Mouse (Mus musculus): ENCODE measurements around the gene Bphl.
"Not testable (repeated sequence)": the region's sequence is repeated elsewhere in the genome, so short reads cannot be mapped to it uniquely, and the experiment has no call there.

Bphl gene

GRCm38 (mm10) chr13:34051692-34052091 is 14.3 kb downstream of the Bphl start:
- no peak for DNase-seq (ENCODE audit: low spot score in 2 of 2)

DNA sequence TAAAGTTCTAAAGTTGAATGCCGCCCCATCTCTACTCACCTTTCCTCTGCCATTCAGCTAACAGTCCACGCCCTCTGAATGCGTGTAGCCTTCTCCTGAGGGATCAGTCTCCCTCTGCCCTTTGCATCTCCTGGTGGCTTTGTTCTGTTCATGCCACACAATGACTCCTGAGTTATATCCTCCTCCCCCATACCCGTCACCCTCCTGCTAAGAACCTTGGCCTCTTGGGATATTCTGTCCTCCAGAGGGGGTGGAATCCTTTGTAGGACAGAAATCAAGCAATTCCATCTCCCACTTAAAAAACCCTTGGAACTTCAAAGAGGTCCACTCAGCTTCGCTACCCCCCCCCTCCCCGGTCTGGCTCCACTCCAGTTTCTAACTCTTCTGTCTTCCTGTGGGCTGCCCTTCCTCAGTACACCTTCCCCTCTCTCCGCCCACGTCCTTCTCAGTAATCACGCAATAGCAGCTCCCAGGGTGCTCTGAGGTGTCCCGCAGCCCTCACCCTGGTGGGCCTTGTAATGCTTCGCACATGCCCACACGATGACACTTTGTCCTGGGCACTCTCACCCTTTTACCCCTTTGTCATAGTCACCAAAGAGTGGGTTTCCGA is 16.4 kb downstream of the Bphl start:
- no peak for DNase-seq (ENCODE audit: low spot score in 2 of 2)

DNA sequence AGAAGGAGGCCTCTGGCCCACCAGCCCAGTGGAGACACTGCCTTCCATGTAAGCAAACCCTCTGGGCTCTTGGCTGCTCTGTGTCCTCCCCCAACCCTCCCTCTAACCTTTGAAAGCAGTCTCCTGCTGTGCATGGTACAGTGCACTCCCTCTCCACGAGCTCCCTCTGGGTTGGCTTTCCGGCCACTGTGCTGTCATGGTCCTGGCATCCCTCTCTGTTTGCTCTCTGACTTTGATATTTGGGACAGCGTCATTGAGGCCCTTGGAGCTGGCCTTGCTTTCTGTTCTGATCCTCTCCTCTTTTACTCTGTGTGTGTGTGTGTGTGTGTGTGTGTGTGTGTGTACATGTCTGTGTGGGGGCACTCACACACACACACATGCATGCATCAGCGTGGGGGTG is 17.0 kb downstream of the Bphl start:
- DNase-seq (ENCODE audit: low spot score in 2 of 2): no peak

DNA sequence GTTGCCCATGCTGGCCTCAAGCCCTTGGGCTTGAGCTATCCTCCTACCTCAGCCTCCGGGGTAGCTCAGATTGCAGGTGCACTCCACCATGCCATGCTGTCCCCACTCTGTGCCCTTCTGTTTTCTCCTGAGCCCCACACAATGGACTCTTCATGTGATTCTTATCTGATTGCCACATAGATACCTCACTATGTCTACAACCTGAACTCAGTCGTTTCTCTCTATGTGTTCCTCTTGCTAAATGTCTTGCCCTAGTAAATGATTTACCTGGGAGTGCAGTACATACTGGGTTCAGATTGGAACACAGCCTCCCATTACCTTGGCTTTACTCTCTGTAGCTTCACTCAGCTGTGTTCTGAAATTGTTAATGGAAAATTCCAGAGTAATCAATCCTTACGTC is 17.6 kb downstream of the Bphl start:
- no peak for DNase-seq (ENCODE audit: low spot score in 2 of 2)

DNA sequence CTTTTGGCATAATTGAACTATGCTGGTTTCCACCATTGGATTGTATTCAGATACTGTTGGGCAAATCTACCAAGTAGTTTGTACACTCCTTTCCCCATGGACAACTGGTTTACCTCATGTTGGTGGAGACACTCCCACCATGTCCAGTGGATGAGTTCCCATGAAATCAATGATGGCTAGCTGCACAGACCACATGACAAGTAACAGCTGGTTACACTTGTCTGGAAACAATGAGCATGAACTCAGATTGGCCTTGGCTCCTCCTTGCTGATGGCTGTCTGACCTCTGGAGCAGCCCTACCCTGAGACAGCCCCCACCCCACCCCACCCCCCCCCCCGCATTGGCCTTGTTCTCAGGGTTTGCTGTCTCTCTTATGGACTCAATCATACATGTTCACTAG is 19.9 kb downstream of the Bphl start:
- no peak for DNase-seq (ENCODE audit: low spot score in 2 of 2)

GRCm38 (mm10) chr13:34060061-34060460 is 22.7 kb downstream of the Bphl start:
- no peak for DNase-seq (ENCODE audit: low spot score in 2 of 2)

GRCm38 (mm10) chr13:34062466-34062865 is 25.1 kb downstream of the Bphl start:
- no peak for DNase-seq (ENCODE audit: low spot score in 2 of 2)

- no peak for DNase-seq (ENCODE audit: low spot score in 2 of 2)
These were observed 29.0 kb downstream of the Bphl start for GRCm38 (mm10) chr13:34066351-34066750.

DNA sequence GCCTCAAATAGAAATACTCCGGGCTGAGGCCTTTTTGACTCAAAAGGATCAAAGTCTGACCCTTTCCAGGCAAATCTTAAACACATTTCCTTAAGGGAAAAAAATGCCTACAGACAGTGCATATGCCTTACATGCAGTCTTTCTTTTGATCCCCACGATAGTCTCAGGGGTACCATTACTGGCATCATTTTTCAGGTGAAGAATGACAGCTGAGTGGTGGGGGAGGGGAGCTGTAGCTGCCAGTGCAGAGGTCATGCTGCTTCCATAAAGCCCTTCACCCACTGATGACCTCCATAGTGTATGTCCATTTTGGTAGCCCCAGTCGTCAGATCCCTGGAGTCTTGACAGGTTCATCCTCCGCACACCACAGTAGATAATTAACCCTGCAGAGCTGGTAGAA is 32.9 kb downstream of the Bphl start:
- DNase-seq (ENCODE audit: low spot score in 2 of 2): no peak

- DNase-seq (ENCODE audit: low spot score in 2 of 2): no peak
These were observed 34.4 kb downstream of the Bphl start for GRCm38 (mm10) chr13:34071836-34072235.

- no peak for DNase-seq (ENCODE audit: low spot score in 2 of 2)
These were observed 35.5 kb downstream of the Bphl start for GRCm38 (mm10) chr13:34072847-34073246.

DNA sequence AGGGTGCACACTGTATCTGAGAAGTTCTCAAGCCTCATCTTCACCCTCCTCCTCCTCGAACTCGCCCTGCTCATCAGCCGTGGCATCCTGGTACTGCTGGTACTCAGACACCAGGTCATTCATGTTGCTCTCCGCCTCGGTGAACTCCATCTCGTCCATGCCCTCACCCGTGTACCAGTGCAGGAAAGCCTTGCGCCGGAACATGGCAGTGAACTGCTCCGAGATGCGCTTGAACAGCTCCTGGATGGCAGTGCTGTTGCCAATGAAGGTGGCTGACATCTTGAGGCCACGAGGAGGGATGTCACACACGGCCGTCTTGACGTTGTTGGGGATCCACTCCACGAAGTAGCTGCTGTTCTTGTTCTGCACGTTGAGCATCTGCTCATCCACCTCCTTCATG is 37.0 kb downstream of the Bphl start:
- DNase-seq (ENCODE audit: low spot score in 2 of 2): not testable (repeated sequence)

GRCm38 (mm10) chr13:34075893-34076292 is 38.5 kb downstream of the Bphl start:
- not testable (repeated sequence) for DNase-seq (ENCODE audit: low spot score in 2 of 2)

- peak in 1 of 2 experiments; percentile 47 for DNase-seq (ENCODE audit: low spot score in 2 of 2)
These were observed 39.4 kb downstream of the Bphl start for GRCm38 (mm10) chr13:34076561-34077491.

GRCm38 (mm10) chr13:34077492-34078271 is 40.3 kb downstream of the Bphl start, which contains the start of gene Tubb2a:
Tubb2a (minus strand) TSS chr13:34078007.
- DNase-seq (ENCODE audit: low spot score in 2 of 2): peak; percentile 89 to 94

- no peak for DNase-seq (ENCODE audit: low spot score in 2 of 2)
These were observed 41.3 kb downstream of the Bphl start for GRCm38 (mm10) chr13:34078500-34079280.

DNA sequence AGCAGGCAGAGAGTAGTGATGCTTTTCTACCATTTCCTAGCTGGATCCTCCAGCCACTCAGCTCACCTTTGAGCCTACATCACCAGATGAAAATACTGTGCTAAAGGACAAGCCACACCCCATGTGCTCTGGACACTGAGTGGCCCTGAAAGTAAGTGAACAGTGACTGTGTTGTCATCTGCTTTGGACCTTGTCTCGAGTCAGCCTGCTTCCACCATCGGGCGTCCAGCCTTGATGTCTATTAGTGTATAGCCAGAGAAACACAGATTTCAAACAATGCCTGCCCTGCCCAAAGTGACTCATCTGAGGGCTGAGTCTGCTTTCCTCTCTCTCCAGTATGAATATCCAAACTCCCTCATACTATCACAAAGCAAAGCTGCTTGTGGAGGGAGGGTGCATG is 42.4 kb downstream of the Bphl start:
- no peak for DNase-seq (ENCODE audit: low spot score in 2 of 2)

GRCm38 (mm10) chr13:34081926-34082325 is 44.5 kb downstream of the Bphl start:
- no peak for DNase-seq (ENCODE audit: low spot score in 2 of 2)

- DNase-seq (ENCODE audit: low spot score in 2 of 2): no peak
These were observed 46.8 kb downstream of the Bphl start for GRCm38 (mm10) chr13:34084026-34084750.

DNA sequence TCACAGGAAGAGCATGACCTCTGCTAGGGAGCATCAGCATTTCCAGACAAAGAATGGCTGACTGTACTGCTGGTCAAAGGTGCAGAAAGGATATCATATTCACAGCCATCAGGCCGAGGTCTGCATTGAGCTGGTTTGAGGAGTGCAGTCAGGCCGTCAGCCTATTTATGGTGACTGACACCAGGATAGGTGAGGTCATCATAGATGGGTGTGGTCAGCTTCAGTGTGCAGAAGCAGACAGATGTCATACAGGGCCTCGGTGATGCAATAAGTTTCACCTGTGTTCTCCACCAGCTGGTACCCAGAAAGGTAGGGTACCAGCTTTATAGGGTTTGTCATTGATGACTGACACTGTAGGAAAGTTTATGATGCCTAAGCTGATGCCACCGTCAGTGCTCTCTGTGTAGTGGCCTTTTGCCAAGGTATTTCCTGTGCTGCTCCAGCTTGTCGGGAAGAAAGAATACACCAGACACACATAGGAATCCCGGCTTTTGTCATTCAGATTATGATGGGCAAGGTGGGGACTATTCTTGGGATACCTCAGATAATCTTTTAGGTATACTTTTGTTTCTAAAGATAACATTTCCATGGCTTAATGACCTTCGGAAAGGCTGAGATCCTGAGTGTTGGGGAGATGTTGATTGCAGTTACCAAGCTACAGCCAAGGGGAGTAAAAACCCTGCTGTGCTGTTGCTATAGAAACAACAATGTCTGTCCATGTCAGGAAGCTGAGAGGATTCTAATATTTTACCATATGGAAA is 49.8 kb downstream of the Bphl start:
- DNase-seq (ENCODE audit: low spot score in 2 of 2): no peak

Measured in frontal cortex, postnatal 10 days (tissue).